ENCODE assay signal across 21 mouse cellular contexts in genomic region chr6:17784523-17784922, GRCm38 (mm10).
DNase-seq lines count a peak whose midpoint lies in the region; TF ChIP-seq lines count a peak whose summit lies in the region.
"Had no signal": no experiment of that assay in that cellular context is flagged by ENCODE, and none has a peak within 500 bp of the region (broad histone marks: within the 10 kb centered on the region; RNA-seq: fewer than 3 reads in every experiment).

No protein-coding gene starts in this region.

- DNase-seq in A20 (ENCODE audit: low read depth, low spot score): peak; percentile 20
- DNase-seq in B cell, adult 2 months: peak; percentile 23 to 29
- peak; percentile 77 for DNase-seq in CH12.LX (ENCODE audit: extremely low read depth)
- peak; percentile 49 for DNase-seq in splenic B cell, adult 2 months (ENCODE audit: low read depth, low spot score)
- no peak for DNase-seq in heart, postnatal 36 days
- no peak for DNase-seq in T-cell, adult 2 months (ENCODE audit: low spot score)
- no peak for DNase-seq in adrenal gland, adult 2 months
- no peak for DNase-seq in gastrocnemius, postnatal 10 days
- DNase-seq: adrenal gland, adult 8-10 months; adrenal gland, postnatal 10 days; adrenal gland, postnatal 14 days; adrenal gland, postnatal 25 days; adrenal gland, postnatal 36 days; cerebellum, adult 11 months; cerebellum, adult 11-12 months; cerebellum, adult 18-20 months; cerebellum, adult 2 months; cerebellum, adult 8-10 months; cerebellum, adult 9-10 months; cerebellum, adult 9-11 months had no signal

- H3K9me3 ChIP-seq in CH12.LX (replicated peaks; ENCODE audit: low read length): peaks cover 7% of the 10 kb centered on the region

- H3K36me3 ChIP-seq in CH12.LX (replicated peaks in 1 of 2; ENCODE audit: control insufficient read depth in 1 of 2, insufficient read depth in 1 of 2, low read length in 1 of 2): peaks cover 0 to 17% of the 10 kb centered on the region in 2 experiments
- no peaks in the 10 kb centered on the region for H3K36me3 ChIP-seq in splenic B cell, adult 2 months (ENCODE audit: control insufficient read depth, insufficient read depth, low read length, poor library complexity, severe bottlenecking)

- peak; percentile 60; the same call in 1 of the 2 replicates for TF ChIP-seq EP300 in CH12.LX (IDR thresholded peaks at IDR 0.05; ENCODE audit: low read length)

- dilution Hi-C loops in CH12.LX (cut with MboI; ENCODE audit: extremely low pct_ligation_motif_present, extremely low pct_unique_long_range_greater_than_20kb, low sequenced_read_pairs): no loop called here

- TF ChIP-seq RAD21 in CH12.LX (IDR thresholded peaks at IDR 0.05; ENCODE audit: low read depth, low read length): no peak

- H3K27ac ChIP-seq in CH12.LX (ENCODE audit: insufficient read depth, low read depth): no peak overlapping the region; the same call in 1 of the 2 replicates

- peaks cover 15 to 62% of the 10 kb centered on the region in 2 experiments for H3K4me1 ChIP-seq in CH12.LX (ENCODE audit: control insufficient read depth in 1 of 2, insufficient read depth in 2 of 2)

- intact Hi-C loops in heart, postnatal 36 days (cut with DNase I): no loop called here

- peaks cover 13% of the 10 kb centered on the region for H3K79me2 ChIP-seq in CH12.LX (replicated peaks; ENCODE audit: control insufficient read depth, extremely low read depth, insufficient read depth, poor library complexity, severe bottlenecking)

- H3K4me3 ChIP-seq in CH12.LX (replicated peaks in 1 of 3; ENCODE audit: low read depth in 2 of 3, low read length in 2 of 3, poor library complexity in 1 of 3): no peak overlapping the region

- H3K27me3 ChIP-seq in CH12.LX (replicated peaks): no peaks in the 10 kb centered on the region
- no peaks in the 10 kb centered on the region for H3K27me3 ChIP-seq in splenic B cell, adult 2 months (ENCODE audit: control insufficient read depth, insufficient read depth, low read length, poor library complexity, severe bottlenecking)
- H3K27me3 ChIP-seq: Patski had no signal

- H3K4me2 ChIP-seq in CH12.LX (ENCODE audit: insufficient read depth, low read depth, poor library complexity, severe bottlenecking): peak overlapping the region; percentile 87; the same call in 1 of the 2 replicates

- TF ChIP-seq POLR2A in CH12.LX (IDR thresholded peaks at IDR 0.05; ENCODE audit: low read depth, low read length): no peak

- TF ChIP-seq CTCF in CH12.LX (conservative IDR thresholded peaks at IDR 0.05 in 1 of 2, IDR thresholded peaks at IDR 0.05 in 1 of 2; ENCODE audit: low read depth in 2 of 2, low read length in 2 of 2): no peak

- in situ Hi-C loops in CH12.LX (cut with MboI; ENCODE audit: low pct_ligation_motif_present, low pct_unique_long_range_greater_than_20kb, low sequenced_read_pairs): no loop called here

- peak overlapping the region; percentile 26; the same call in 1 of the 2 replicates for H3K9ac ChIP-seq in CH12.LX (ENCODE audit: insufficient read depth, low read depth)

TF ChIP-seq in CH12.LX, 34 proteins besides CTCF, POLR2A, EP300 and RAD21:
- no peak for TF ChIP-seq POLR2AphosphoS2 (IDR thresholded peaks at IDR 0.05; ENCODE audit: low read depth, low read length)
- no peak for TF ChIP-seq USF2 (conservative IDR thresholded peaks at IDR 0.05; ENCODE audit: low read depth, low read length)
- peak; percentile 53; the same call in 1 of the 2 replicates for TF ChIP-seq IRF4 (IDR thresholded peaks at IDR 0.05; ENCODE audit: low read depth, low read length)
- no peak for TF ChIP-seq UBTF (IDR thresholded peaks at IDR 0.05; ENCODE audit: low read depth, low read length)
- no peak for TF ChIP-seq MAZ (IDR thresholded peaks at IDR 0.05; ENCODE audit: low read depth, low read length)
- TF ChIP-seq MYC (IDR thresholded peaks at IDR 0.05; ENCODE audit: low read depth, low read length): no peak
- no peak for TF ChIP-seq SMC3 (IDR thresholded peaks at IDR 0.05; ENCODE audit: low read depth, low read length)
- TF ChIP-seq GABPA (IDR thresholded peaks at IDR 0.05; ENCODE audit: insufficient replicate concordance, low read depth, low read length): no peak
- TF ChIP-seq JUN (IDR thresholded peaks at IDR 0.05; ENCODE audit: insufficient read depth, low read depth, low read length): no peak
- TF ChIP-seq ELF1 (IDR thresholded peaks at IDR 0.05; ENCODE audit: low read depth, low read length): no peak
- TF ChIP-seq CHD1 (IDR thresholded peaks at IDR 0.05; ENCODE audit: low read depth, low read length): no peak
- TF ChIP-seq MAFK (IDR thresholded peaks at IDR 0.05; ENCODE audit: insufficient replicate concordance, low read length): no peak
- no peak for TF ChIP-seq KAT2A (IDR thresholded peaks at IDR 0.05; ENCODE audit: insufficient replicate concordance, low read length)
- no peak for TF ChIP-seq RCOR1 (conservative IDR thresholded peaks at IDR 0.05; ENCODE audit: low read depth, low read length)
- TF ChIP-seq ETS1 (conservative IDR thresholded peaks at IDR 0.05; ENCODE audit: low read depth, low read length): peak; percentile 59
- TF ChIP-seq E2F4 (IDR thresholded peaks at IDR 0.05; ENCODE audit: insufficient replicate concordance, low read depth, low read length): no peak
- TF ChIP-seq ZKSCAN1 (IDR thresholded peaks at IDR 0.05; ENCODE audit: borderline replicate concordance, low read depth, low read length): no peak
- no peak for TF ChIP-seq TBP (conservative IDR thresholded peaks at IDR 0.05; ENCODE audit: low read depth, low read length)
- TF ChIP-seq ZNF384 (IDR thresholded peaks at IDR 0.05; ENCODE audit: low read depth, low read length): no peak; the same call in 1 of the 2 replicates
- 0 out of 2 replicates have a peak, but pooled peaks have one; percentile 50 for TF ChIP-seq TCF12 (IDR thresholded peaks at IDR 0.05; ENCODE audit: low read depth, low read length)
- TF ChIP-seq BHLHE40 (IDR thresholded peaks at IDR 0.05; ENCODE audit: low read depth, low read length): peak; percentile 66
- TF ChIP-seq USF1 (IDR thresholded peaks at IDR 0.05; ENCODE audit: low read depth, low read length): no peak
- peak; percentile 48; the same call in 1 of the 2 replicates for TF ChIP-seq HCFC1 (IDR thresholded peaks at IDR 0.05; ENCODE audit: low read depth, low read length)
- TF ChIP-seq CHD2 (IDR thresholded peaks at IDR 0.05; ENCODE audit: low read length): no peak
- no peak for TF ChIP-seq ZC3H11A (IDR thresholded peaks at IDR 0.05; ENCODE audit: low read depth, low read length)
- TF ChIP-seq NELFE (IDR thresholded peaks at IDR 0.05; ENCODE audit: low read depth, low read length): no peak
- TF ChIP-seq MEF2A (IDR thresholded peaks at IDR 0.05; ENCODE audit: borderline replicate concordance, low read depth, low read length): peak; percentile 53; the same call in 1 of the 2 replicates
- no peak for TF ChIP-seq MXI1 (IDR thresholded peaks at IDR 0.05; ENCODE audit: low read depth, low read length)
- no peak for TF ChIP-seq JUND (conservative IDR thresholded peaks at IDR 0.05; ENCODE audit: low read depth, low read length)
- TF ChIP-seq MAX (IDR thresholded peaks at IDR 0.05; ENCODE audit: low read length): 0 out of 2 replicates have a peak, but pooled peaks have one; percentile 23

Comparison
In these comparisons a context has a peak if more than half of its experiments do, and no peak if none do; other contexts are left out.
1. DNase-seq: peak in A20 (single experiment), B cell, adult 2 months (2 of 2), CH12.LX (single experiment) and splenic B cell, adult 2 months (single experiment); none in heart, postnatal 36 days (0 of 2), T-cell, adult 2 months (single experiment), adrenal gland, adult 2 months (single experiment) and gastrocnemius, postnatal 10 days (single experiment).